Mouse (Mus musculus) brain, embryonic 18.5 days (tissue): ENCODE measurements around the gene Snd1.

Experiments used
- DNase-seq: peaks from one replicate; pipeline ENCODE4 v3.0.0-alpha.2; 2012; ENCODE audit warnings: low read depth, low spot score

Snd1 gene

GRCm38 (mm10) chr6:28834046-28834445, 359.1 kb downstream of the Snd1 start:
- no peak for DNase-seq

- DNase-seq = no peak
These were observed 361.7 kb downstream of the Snd1 start for GRCm38 (mm10) chr6:28836600-28836999.

GRCm38 (mm10) chr6:28841569-28841968, 366.6 kb downstream of the Snd1 start:
- DNase-seq = no peak

DNA sequence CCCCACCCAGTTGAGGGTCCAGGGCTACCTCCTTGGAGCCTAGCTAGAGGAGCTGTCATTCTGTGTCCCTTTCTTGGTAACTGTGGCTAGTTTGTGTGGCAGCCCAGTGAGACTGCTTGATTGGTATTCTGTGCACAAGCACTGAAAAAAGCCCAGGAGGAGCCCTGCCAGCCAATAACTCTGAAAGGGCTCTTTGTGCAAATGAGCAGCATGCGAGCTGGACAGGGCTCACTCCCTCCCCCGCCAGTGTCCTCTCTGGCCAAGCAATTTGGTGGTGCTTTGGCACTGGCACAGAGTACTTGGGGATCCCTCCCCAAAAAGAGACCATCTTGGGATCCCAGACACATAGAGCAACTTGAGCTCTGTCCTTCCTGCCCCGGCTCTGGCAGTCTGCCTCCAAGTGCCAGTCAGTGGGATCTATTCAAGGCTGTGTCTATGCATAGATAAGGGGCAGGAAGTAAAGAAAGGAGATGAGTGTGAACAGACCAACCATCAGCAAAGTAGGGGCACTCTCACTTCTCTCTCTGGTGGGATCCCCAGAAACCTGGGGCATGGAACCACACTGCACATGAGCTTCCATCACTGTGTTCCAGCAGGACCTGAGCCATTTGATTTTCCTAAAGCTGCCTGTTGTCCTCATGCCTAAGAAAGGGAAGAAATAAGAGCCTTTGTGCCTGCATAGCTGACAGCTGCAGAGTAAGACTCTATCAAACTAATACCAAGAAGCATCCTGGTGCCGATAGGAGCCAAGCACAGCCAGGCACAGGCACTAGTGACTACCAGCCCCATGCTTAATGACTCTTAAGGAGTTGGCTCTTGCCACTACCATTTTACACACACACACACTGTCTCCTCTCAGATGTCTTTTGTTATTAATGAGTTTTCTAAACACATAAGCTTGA, 367.7 kb downstream of the Snd1 start:
- DNase-seq = no peak

DNA sequence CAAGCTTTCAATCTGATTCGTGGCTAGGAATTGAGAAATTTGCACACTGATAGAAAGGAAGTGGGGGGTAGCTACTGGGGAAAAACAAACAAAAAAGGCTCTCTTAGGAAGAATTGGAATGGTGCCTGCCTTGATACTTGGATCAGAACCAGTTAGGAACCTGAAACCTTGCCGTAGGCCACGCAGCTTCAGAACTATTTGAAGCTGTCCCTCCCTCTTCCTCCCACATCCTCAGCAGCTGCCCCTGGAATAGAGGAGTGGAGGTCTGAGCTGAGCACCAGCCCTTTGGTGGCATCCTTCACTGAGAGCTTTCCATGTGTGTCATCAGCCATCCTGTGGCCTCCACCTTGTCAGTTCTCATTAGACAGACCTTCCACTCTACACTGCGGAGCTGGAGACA, 370.7 kb downstream of the Snd1 start:
- DNase-seq = no peak

DNA sequence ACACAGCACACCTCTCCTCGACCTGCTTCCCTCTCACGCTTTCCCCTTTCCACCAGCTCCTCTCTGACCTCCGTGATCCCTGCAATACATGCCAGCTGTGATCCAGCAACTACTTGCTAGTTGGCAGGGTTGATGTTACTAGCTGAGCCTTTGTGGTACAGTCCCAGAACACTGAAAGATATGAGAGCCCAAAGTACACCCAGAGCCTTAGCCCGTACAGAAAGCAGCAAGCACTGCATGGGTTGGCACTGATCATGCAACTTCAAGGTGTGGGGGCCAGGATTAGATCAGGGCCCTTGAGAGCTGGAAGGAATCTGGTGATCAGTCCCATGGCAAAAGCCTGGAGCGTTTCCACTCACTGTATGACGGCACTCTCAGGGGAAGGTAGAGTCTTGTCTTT, 372.7 kb downstream of the Snd1 start:
- no peak for DNase-seq

GRCm38 (mm10) chr6:28848285-28848794, 373.4 kb downstream of the Snd1 start:
- DNase-seq = no peak

- DNase-seq = no peak
These were observed 374.0 kb downstream of the Snd1 start for GRCm38 (mm10) chr6:28848891-28849290.

- no peak for DNase-seq
These were observed 374.4 kb downstream of the Snd1 start for GRCm38 (mm10) chr6:28849317-28849716.

- DNase-seq = no peak
These were observed 375.5 kb downstream of the Snd1 start for GRCm38 (mm10) chr6:28850326-28850900.

GRCm38 (mm10) chr6:28852342-28852741, 377.4 kb downstream of the Snd1 start:
- DNase-seq = no peak

- no peak for DNase-seq
These were observed 378.2 kb downstream of the Snd1 start for GRCm38 (mm10) chr6:28853164-28853563.

DNA sequence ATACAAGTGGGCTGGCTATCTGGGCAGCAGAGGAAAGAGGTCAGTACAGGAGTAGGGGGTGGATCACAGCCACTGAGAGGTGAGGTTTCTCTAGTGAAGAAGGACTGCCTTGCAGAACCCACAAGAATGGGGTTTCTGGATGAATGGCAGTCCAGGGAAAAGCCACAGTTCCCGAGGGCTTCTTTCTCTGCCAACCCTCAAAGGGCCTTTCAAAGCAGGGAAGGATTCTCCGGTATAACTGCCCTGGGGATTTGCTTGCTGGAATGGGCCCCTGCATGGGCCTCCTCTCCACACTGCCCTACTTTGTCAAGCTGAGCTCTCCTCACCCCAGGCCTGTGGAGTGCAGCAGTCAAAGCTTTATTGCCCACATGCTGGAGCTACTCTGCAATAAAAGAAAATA, 378.7 kb downstream of the Snd1 start:
- DNase-seq = no peak

GRCm38 (mm10) chr6:28854598-28854997, 379.7 kb downstream of the Snd1 start:
- DNase-seq = no peak

DNA sequence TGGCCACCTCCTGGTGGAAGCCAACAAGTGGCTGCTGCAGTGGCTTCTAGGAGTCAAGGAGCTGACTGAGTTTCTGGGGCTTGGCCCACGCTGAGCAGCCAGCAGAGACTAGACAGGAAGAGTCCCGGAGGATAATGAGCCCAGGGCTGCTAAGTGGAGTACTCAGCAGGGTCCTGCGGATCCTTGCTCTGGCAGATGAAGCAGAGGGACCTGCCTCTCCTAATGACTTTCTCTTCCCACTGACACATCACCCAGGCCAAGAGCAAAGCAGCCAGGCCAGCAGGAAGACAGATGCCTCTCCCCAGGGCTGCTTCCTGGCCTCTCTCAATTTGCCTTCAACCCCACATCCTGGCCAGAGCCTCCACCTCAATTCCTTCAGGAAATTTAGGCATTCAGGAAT, 380.5 kb downstream of the Snd1 start:
- DNase-seq = no peak

DNA sequence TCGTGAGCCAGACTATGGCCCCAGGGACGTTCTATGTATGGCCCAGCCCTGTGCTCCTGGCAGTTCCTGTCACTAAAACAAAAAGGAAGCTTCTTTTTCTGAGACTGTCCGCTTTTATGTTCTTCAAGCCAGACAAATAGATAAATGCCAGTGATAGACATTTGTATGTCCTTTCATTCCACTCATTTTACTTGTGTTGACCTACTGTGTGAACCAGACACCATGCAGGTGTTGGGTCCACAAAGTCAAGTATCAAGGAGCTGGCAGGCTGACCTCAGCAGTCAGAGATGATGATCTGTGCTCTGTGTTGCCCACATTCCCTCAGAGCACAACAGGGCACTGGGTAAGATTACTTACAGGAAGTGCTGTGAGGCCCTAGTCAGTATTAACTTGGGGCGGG, 381.9 kb downstream of the Snd1 start:
- DNase-seq = no peak

DNA sequence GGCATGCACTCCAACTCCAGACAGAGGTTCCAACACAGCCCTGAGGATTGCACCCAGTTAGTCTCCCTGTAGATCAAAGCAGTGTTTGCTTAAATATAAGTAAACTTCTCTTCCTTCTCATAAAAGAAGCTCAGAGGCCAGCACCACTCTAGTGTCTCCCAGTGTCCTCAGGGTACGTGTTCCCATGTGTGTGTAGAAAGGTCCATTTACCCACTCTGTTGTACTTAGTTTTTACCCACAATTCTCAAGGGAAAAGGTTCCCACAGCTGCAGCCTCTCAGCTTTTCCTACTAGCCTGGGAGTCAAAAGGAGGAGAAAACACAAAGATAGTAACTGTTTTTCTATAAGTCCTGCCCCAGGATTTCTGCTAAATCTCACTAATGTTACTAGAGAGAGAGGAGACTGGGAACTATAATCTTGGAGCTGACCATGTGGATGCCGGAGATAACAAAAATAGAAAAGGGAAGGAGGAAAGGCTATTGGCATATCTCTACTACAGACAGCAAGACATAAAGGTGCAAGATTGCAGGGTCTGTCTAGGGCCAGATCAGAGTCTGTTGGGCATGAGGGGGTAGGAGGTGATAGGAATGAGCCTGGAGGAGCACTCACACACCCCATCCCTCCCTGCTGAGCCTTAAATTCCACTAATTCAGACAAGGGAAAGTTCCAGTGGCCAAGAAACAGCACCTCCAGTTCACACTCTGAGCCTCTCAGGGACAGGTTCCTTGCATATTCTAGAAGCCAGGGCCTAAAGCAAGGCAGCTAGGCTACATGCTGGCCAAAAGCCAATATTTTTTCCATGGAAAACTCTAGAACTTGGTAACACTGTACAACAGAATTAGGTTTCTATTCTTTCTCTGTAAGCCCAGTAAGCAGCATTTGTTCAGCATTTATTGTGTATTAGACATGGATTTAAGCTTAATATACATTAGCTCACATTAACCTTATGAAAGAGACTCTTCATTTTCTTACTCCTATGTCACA, 382.6 kb downstream of the Snd1 start:
- DNase-seq = no peak

GRCm38 (mm10) chr6:28859094-28859493, 384.2 kb downstream of the Snd1 start:
- DNase-seq = no peak

DNA sequence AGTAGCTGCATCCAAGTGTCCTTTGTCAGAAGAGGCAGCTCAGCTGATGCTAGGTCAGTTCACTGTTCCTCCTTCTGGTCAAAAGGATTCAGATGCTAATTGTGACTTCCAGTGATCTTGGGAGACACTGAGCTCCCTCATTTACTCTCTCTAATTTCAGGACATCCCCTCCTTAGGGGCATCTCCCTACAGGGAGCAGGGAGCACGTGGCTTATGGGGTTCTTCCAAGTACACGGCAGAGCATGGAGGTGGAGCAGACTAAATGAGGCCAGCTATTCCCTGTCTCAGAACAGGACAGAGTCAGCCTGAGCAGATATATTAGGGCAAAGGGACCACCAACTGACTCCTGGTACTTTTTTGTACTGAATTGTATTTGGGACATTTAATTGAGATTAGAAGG, 385.5 kb downstream of the Snd1 start:
- no peak for DNase-seq

GRCm38 (mm10) chr6:28860922-28861321, 386.0 kb downstream of the Snd1 start:
- DNase-seq = no peak

GRCm38 (mm10) chr6:28862304-28862703, 387.4 kb downstream of the Snd1 start:
- DNase-seq = no peak

DNA sequence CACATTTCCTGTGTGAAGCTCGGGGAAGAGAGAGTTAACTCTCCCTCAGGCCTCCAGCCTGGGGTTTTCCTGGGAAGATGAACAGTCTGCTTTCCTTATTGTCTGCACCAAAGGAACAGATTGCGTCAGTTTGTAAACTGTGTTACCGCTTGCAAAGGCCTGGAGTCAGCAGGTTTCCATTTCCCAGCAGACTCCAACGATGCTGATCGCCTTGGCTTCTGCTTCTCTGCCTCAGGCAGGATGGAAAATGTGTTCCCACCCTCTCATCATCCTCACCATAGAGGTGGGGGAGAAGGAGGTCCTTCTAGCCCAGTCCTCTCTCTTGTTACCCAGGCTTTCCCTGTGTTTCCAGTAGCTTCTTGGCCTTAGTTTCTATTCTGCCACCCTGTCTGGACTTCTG, 389.7 kb downstream of the Snd1 start:
- DNase-seq = no peak
